ENCODE assay signal across 8 mouse cellular contexts in genomic region chr5:29736073-29736900, GRCm38 (mm10). TPM values are rescaled to one million over a fixed set of nuclear protein-coding genes. Genes with fewer than 3 reads are reported as not detected.
DNase-seq lines count a peak whose midpoint lies in the region; ATAC-seq and TF ChIP-seq lines count a peak whose summit lies in the region.

No protein-coding gene starts in this region.

- peak; percentile 53 for ATAC-seq in Patski
- peak; percentile 55 for ATAC-seq in embryonic facial prominence, embryonic 15.5 days (ENCODE audit: insufficient number of reproducible peaks, low FRiP score, low TSS enrichment, low read depth)
- peak; percentile 12 to 22; a peak in 2 of 4 replicates for ATAC-seq in hematopoietic stem cell, adult 5-6 weeks (replicated peaks in 1 of 2; ENCODE audit: insufficient read depth in 1 of 2, low FRiP score in 2 of 2, low TSS enrichment in 1 of 2, low read depth in 1 of 2, poor library complexity in 2 of 2, severe bottlenecking in 2 of 2)
- ATAC-seq in midbrain, postnatal 0 days (ENCODE audit: low FRiP score), result peak; percentile 67

- CTCF ChIA-PET in Patski (lab: Charles Lee), result no interaction called here

- H3K27ac ChIP-seq in kidney, adult 2 months (ENCODE audit: insufficient read depth, low read depth, low read length), result peak overlapping the region; percentile 100
- H3K27ac ChIP-seq in embryonic facial prominence, embryonic 15.5 days (replicated peaks), result peak overlapping the region; percentile 94
- H3K27ac ChIP-seq in liver, adult 2 months (replicated peaks; ENCODE audit: insufficient read depth, low read depth, low read length), result peak overlapping the region; percentile 84
- peak overlapping the region; percentile 96 for H3K27ac ChIP-seq in midbrain, postnatal 0 days (ENCODE audit: low read depth, low read length)

- no peak for TF ChIP-seq CTCF in kidney, adult 2 months (conservative IDR thresholded peaks at IDR 0.05; ENCODE audit: insufficient read depth, insufficient read length, low read depth, low read length)
- no peak for TF ChIP-seq CTCF in Patski (IDR thresholded peaks at IDR 0.05)
- TF ChIP-seq CTCF in liver, adult 2 months (IDR thresholded peaks at IDR 0.05; ENCODE audit: low read depth, low read length), result no peak
- TF ChIP-seq CTCF in midbrain, postnatal 0 days (IDR thresholded peaks at IDR 0.05), result no peak

- in situ Hi-C loops in Patski (cut with MboI; ENCODE audit: low pct_unique_long_range_greater_than_20kb), result no loop called here

- no peak for TF ChIP-seq POLR2A in kidney, adult 2 months (IDR thresholded peaks at IDR 0.05; ENCODE audit: low read depth, low read length)
- 0 out of 2 replicates have a peak, but pooled peaks have one; percentile 6 for TF ChIP-seq POLR2A in liver, adult 2 months (IDR thresholded peaks at IDR 0.05; ENCODE audit: extremely low read depth, insufficient read depth, low read length)

- no peaks in the 10 kb centered on the region for H3K27me3 ChIP-seq in kidney, adult 2 months (replicated peaks; ENCODE audit: control insufficient read depth, insufficient read depth, low read length)
- H3K27me3 ChIP-seq in Patski, result no peaks in the 10 kb centered on the region
- H3K27me3 ChIP-seq in embryonic facial prominence, embryonic 15.5 days, result no peaks in the 10 kb centered on the region
- no peaks in the 10 kb centered on the region for H3K27me3 ChIP-seq in liver, adult 2 months (ENCODE audit: control insufficient read depth, insufficient read depth, low read length)
- H3K27me3 ChIP-seq in midbrain, postnatal 0 days (ENCODE audit: insufficient read depth, low read length), result no peaks in the 10 kb centered on the region

- H3K4me2 ChIP-seq in embryonic facial prominence, embryonic 15.5 days (replicated peaks), result peak overlapping the region; percentile 51
- peak overlapping the region; percentile 87 for H3K4me2 ChIP-seq in midbrain, postnatal 0 days (ENCODE audit: low read depth, low read length, poor library complexity, severe bottlenecking)

- WGBS in kidney, adult 2 months, result under 1% methylated on average over 48 of the region's 48 CpGs
- WGBS in embryonic facial prominence, embryonic 15.5 days, result 1% methylated on average over 48 of the region's 48 CpGs
- under 1% methylated on average over 48 of the region's 48 CpGs for whole genome bisulfite sequencing in liver, adult 2 months
- 2% methylated on average over 48 of the region's 48 CpGs for WGBS in midbrain, postnatal 0 days

- peak; percentile 72 for DNase-seq in kidney, adult 2 months
- no peak for DNase-seq in kidney, adult 18-20 months
- DNase-seq in Patski (ENCODE audit: low read depth, low spot score), result no peak
- peak; percentile 72 for DNase-seq in liver, adult 2 months (ENCODE audit: extremely low read depth, low read depth, low spot score)
- DNase-seq in midbrain, postnatal 0 days (ENCODE audit: low spot score), result peak; percentile 12
- no peak for DNase-seq in left cerebral cortex, adult 11 months (ENCODE audit: low spot score)

- H3K9ac ChIP-seq in embryonic facial prominence, embryonic 15.5 days, result peak overlapping the region; percentile 76
- H3K9ac ChIP-seq in liver, adult 2 months (ENCODE audit: low read depth, low read length), result peak overlapping the region; percentile 84
- H3K9ac ChIP-seq in midbrain, postnatal 0 days (replicated peaks; ENCODE audit: low read length, poor library complexity, severe bottlenecking), result peak overlapping the region; percentile 90

- POLR2A ChIA-PET in Patski (lab: Charles Lee), result interaction anchor here (0.6 to 1.2 kb wide), 2 partner anchors 9 to 274 kb away, joined by 3 to 6 read pairs; no protein-coding TSS in a partner anchor

- H3K9me3 ChIP-seq in embryonic facial prominence, embryonic 15.5 days (replicated peaks), result no peaks in the 10 kb centered on the region
- H3K9me3 ChIP-seq in midbrain, postnatal 0 days (ENCODE audit: low read length), result no peaks in the 10 kb centered on the region

- H3K79me2 ChIP-seq in liver, adult 2 months (ENCODE audit: control insufficient read depth, insufficient read depth, low read length), result peaks cover 29% of the 10 kb centered on the region

- no peaks in the 10 kb centered on the region for H3K36me3 ChIP-seq in kidney, adult 2 months (ENCODE audit: control insufficient read depth, insufficient read depth, low read length)
- H3K36me3 ChIP-seq in embryonic facial prominence, embryonic 15.5 days, result no peaks in the 10 kb centered on the region
- no peaks in the 10 kb centered on the region for H3K36me3 ChIP-seq in liver, adult 2 months (ENCODE audit: control insufficient read depth, insufficient read depth, low read length)
- H3K36me3 ChIP-seq in midbrain, postnatal 0 days (ENCODE audit: insufficient read depth, low read length), result no peaks in the 10 kb centered on the region

- H3K4me1 ChIP-seq in kidney, adult 2 months (ENCODE audit: control insufficient read depth, insufficient read depth, low read length), result peaks cover 26% of the 10 kb centered on the region; the same call in 1 of the 2 replicates
- peaks cover 20% of the 10 kb centered on the region for H3K4me1 ChIP-seq in embryonic facial prominence, embryonic 15.5 days
- H3K4me1 ChIP-seq in liver, adult 2 months (ENCODE audit: control insufficient read depth, insufficient read depth, low read length), result peaks cover 18% of the 10 kb centered on the region
- peaks cover 6% of the 10 kb centered on the region; the same call in 1 of the 2 replicates for H3K4me1 ChIP-seq in midbrain, postnatal 0 days (ENCODE audit: insufficient read depth, low read length)

- H3K4me3 ChIP-seq in kidney, adult 2 months (ENCODE audit: insufficient read depth, low read depth, low read length), result peak overlapping the region; percentile 93
- H3K4me3 ChIP-seq in embryonic facial prominence, embryonic 15.5 days (replicated peaks), result peak overlapping the region; percentile 65
- H3K4me3 ChIP-seq in liver, adult 2 months (ENCODE audit: insufficient read depth, low read depth, low read length), result peak overlapping the region; percentile 70
- peak overlapping the region; percentile 79 for H3K4me3 ChIP-seq in midbrain, postnatal 0 days (ENCODE audit: low read depth, low read length)

RNA-seq across cellular contexts. Expression of gene Gm5129, which starts 0.6 kb away (rescaled TPM):
- not detected in 2 replicates for polyA plus RNA-seq in kidney, adult 2 months (2012; rRNA removed)
- not detected for polyA plus RNA-seq in Patski (2021)
- not detected in 2 replicates for polyA plus RNA-seq in embryonic facial prominence, embryonic 15.5 days (2015; fragmentation: Nextera tagmentation; extraction: Ambion mirVana)
- 9.4 TPM in 1 of 2 replicates, not detected in the other for total RNA-seq in hematopoietic stem cell, adult 5-6 weeks (2017)
- total RNA-seq in liver, adult 2 months (2014; rRNA removed), result 2.7 TPM in 1 of 2 replicates, not detected in the other
- not detected in 2 replicates for polyA plus RNA-seq in liver, adult 2 months (2012; rRNA removed)
- not detected in 2 replicates for total RNA-seq in midbrain, postnatal 0 days (2014; rRNA removed)
- polyA plus RNA-seq in midbrain, postnatal 0 days (2015; fragmentation: Nextera tagmentation; extraction: Ambion mirVana), result not detected in 2 replicates

RNA-seq across cellular contexts. Expression of gene Dnajb6, which starts 0.8 kb away (rescaled TPM):
- 49.8 and 58.7 TPM in 2 replicates for polyA plus RNA-seq in kidney, adult 2 months (2012; rRNA removed)
- 136 TPM for polyA plus RNA-seq in Patski (2021)
- 133 and 144 TPM in 2 replicates for polyA plus RNA-seq in embryonic facial prominence, embryonic 15.5 days (2015; fragmentation: Nextera tagmentation; extraction: Ambion mirVana)
- total RNA-seq in hematopoietic stem cell, adult 5-6 weeks (2017), result 170 and 198 TPM in 2 replicates
- 113 and 163 TPM in 2 replicates for total RNA-seq in liver, adult 2 months (2014; rRNA removed)
- 19.7 and 23.8 TPM in 2 replicates for polyA plus RNA-seq in liver, adult 2 months (2012; rRNA removed)
- 183 and 253 TPM in 2 replicates for total RNA-seq in midbrain, postnatal 0 days (2014; rRNA removed)
- polyA plus RNA-seq in midbrain, postnatal 0 days (2015; fragmentation: Nextera tagmentation; extraction: Ambion mirVana), result 347 and 362 TPM in 2 replicates

Comparison
In these comparisons a context has a peak if more than half of its experiments do, and no peak if none do; other contexts are left out.
1. DNase-seq: peak in kidney, adult 2 months (single experiment), liver, adult 2 months (single experiment) and midbrain, postnatal 0 days (single experiment); none in kidney, adult 18-20 months (single experiment), Patski (single experiment) and left cerebral cortex, adult 11 months (single experiment).
2. ATAC-seq: peak in every context shown above with its lines; median percentile 67 in midbrain, postnatal 0 days; 55 in embryonic facial prominence, embryonic 15.5 days; 53 in Patski; 17 in hematopoietic stem cell, adult 5-6 weeks.
3. Peak in every context shown above with its lines, with median percentiles within 50 percentile points of each other: H3K27ac ChIP-seq, H3K4me3 ChIP-seq and H3K9ac ChIP-seq.